Mouse (Mus musculus): ENCODE data around the gene Slc16a13.

GRCm38 (mm10) chr11:70193354-70194285 is 27.2 kb downstream of the Slc16a13 start:
- TF ChIP-seq GATA1 (IDR thresholded peaks at IDR 0.05; ENCODE audit: borderline replicate concordance, low read length) (no peak), FLI1 (IDR thresholded peaks at IDR 0.05; ENCODE audit: low read length) (no peak)

All from megakaryocyte, embryonic 14.5 days (primary cell).